Mouse (Mus musculus) cerebellum, adult 2 months (tissue): Measurements from ENCODE around the gene Slc22a22.

Experiments used
- CTCF ChIP-seq: fragments of 200-500 bp; IDR thresholded peaks from 2 replicates; pipeline ENCODE4 v1.5.1; 2011; ENCODE audit warnings: low read depth, mild to moderate bottlenecking, control low read depth, low read length, moderate library complexity, borderline replicate concordance; ENCODE audit not compliant: insufficient read depth
- POLR2A ChIP-seq: fragments of 200-500 bp; IDR thresholded peaks from 2 replicates; pipeline ENCODE4 v1.6.1; 2011; ENCODE audit warnings: low read length, control low read depth, borderline replicate concordance; ENCODE audit not compliant: insufficient read depth

DNA sequence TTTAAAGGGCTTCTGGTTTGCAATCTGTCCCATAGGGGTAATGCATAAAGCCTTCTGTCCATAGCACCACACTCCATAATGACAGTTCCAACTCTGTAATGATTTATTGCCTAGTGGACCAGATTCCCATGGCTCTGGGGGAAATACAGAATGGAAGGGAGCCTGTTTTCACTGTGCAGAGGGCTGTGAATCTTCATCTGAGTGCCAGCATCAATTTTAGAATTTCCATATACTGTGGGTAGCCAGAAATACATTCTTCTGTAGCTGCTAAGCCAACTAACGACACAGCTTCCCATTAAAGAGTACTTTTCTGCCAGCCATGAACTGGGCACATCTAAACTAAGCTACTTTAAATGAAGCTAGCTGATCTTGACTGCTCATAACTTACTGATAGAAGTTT is 174.7 kb downstream of the Slc22a22 start:
- no peak for TF ChIP-seq CTCF
- no peak for TF ChIP-seq POLR2A
